Mouse (Mus musculus) kidney, adult 2 months (tissue): ENCODE data around the gene Srek1ip1.

Experiments
- CTCF ChIP-seq: fragments of 200-500 bp; conservative IDR thresholded peaks from 2 replicates; pipeline ENCODE4 v1.5.1; 2011; ENCODE audit warnings: low read depth, mild to moderate bottlenecking, control low read depth, low read length, moderate library complexity, mixed read lengths; ENCODE audit not compliant: insufficient read depth, insufficient read length
- POLR2A ChIP-seq: fragments of 200-500 bp; IDR thresholded peaks from one replicate; pipeline ENCODE4 v1.6.1; 2011; ENCODE audit warnings: low read depth, low read length, control low read depth

DNA sequence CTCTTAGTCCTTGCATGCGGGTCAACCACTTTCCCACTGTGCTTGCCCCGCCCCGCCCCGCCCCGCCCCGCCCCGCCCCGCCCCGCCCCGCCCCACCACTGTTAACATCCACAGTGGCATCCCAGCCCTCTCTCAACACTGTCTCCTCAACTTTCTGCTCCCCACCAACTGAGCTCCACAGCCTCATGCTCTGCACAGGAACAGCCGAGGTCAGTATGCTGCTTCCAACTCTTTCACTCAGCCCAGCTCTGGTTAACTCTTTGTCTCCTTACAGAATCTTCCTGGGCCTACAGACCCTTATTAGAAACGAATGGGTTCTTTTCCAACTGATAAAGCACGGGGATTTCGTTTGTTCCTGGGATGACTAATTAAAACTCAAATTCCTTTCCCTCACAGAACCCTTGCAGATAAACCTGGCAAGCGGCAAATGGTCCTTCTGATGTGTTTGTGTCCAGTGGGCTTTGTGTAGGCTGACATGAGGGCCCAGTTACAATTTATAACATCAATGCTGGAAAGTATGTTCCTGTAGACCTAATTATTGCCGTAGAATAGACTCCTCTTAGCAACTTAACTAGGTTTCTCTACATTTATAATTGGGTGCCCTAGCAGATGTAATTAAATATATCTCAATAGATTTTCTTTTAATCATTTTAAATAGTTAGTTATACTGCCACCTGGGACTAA lies 91.4 kb downstream of the Srek1ip1 start:
- no peak for TF ChIP-seq POLR2A
- no peak for TF ChIP-seq CTCF
